Comparison of ENCODE assay signal across 13 mouse cellular contexts in genomic region chr3:123973806-123974576, GRCm38 (mm10).
DNase-seq lines count a peak whose midpoint lies in the region; ATAC-seq and TF ChIP-seq lines count a peak whose summit lies in the region.
"Had no signal": no experiment of that assay in that cellular context is flagged by ENCODE, and none has a peak within 500 bp of the region (broad histone marks: within the 10 kb centered on the region; RNA-seq: fewer than 3 reads in every experiment).

No protein-coding gene starts in this region.

- ATAC-seq in cerebellum, adult (ENCODE audit: insufficient number of reproducible peaks, low FRiP score, low TSS enrichment), result peak; percentile 94
- ATAC-seq: Patski had no signal

- TF ChIP-seq CTCF in layer of hippocampus, adult 2 months (conservative IDR thresholded peaks at IDR 0.05), result 0 out of 2 replicates have a peak, but pooled peaks have one; percentile 8

- H3K4me3 ChIP-seq in layer of hippocampus, adult 2 months, result peak overlapping the region; percentile 19; the same call in 1 of the 2 replicates
- H3K4me3 ChIP-seq: embryonic facial prominence, embryonic 13.5 days; heart, embryonic 13.5 days; liver, embryonic 15.5 days had no signal

- H3K27ac ChIP-seq in layer of hippocampus, adult 2 months, result peak overlapping the region; percentile 0; the same call in 1 of the 2 replicates
- H3K27ac ChIP-seq: embryonic facial prominence, embryonic 13.5 days; heart, embryonic 13.5 days; kidney, postnatal 0 days; liver, embryonic 15.5 days had no signal

- DNase-seq in layer of hippocampus, adult 2 months (ENCODE audit: low spot score in 2 of 2), result no peak
- no peak for DNase-seq in layer of hippocampus, adult 18-20 months (ENCODE audit: low spot score in 2 of 2)
- DNase-seq in R1 (ENCODE audit: low read depth, low spot score), result peak; percentile 2
- peak; percentile 95 to 97 for DNase-seq in cerebellum, postnatal 36 days
- DNase-seq in yolk sac, embryonic 10.5 days (ENCODE audit: low spot score), result no peak
- DNase-seq in retina, embryonic 14.5 days (ENCODE audit: low spot score), result no peak
- DNase-seq: gastrocnemius, postnatal 25 days had no signal

Comparison
In these comparisons a context has a peak if more than half of its experiments do, and no peak if none do; other contexts are left out.
1. DNase-seq: peak in R1 (single experiment) and cerebellum, postnatal 36 days (2 of 2); none in layer of hippocampus, adult 2 months (0 of 2), layer of hippocampus, adult 18-20 months (0 of 2), yolk sac, embryonic 10.5 days (single experiment) and retina, embryonic 14.5 days (single experiment).